Mouse (Mus musculus) liver, adult (tissue): ENCODE measurements at regions not wholly inside any gene's neighbourhood (a gene's known extent, or its start where the extent isn't known, plus 50 kb on each side); places are given as distances from the start of the nearest gene placed in this dataset.

ENCODE experiments used
- GATA4 ChIP-seq: IDR thresholded peaks from 2 replicates; pipeline ENCODE4 v1.6.1; 2014; ENCODE audit warnings: mild to moderate bottlenecking, low read length; ENCODE audit not compliant: insufficient replicate concordance

- TF ChIP-seq GATA4, result no peak
Measured at GRCm38 (mm10) chr10:37326168-37326534, 187.4 kb upstream of the Marcks start.

- TF ChIP-seq GATA4, result peak; percentile 45; the same call in 1 of the 2 replicates
Measured at GRCm38 (mm10) chr10:37325514-37326167, 186.9 kb upstream of the Marcks start.

- no peak for TF ChIP-seq GATA4
Measured at GRCm38 (mm10) chr10:37323689-37324088, 185.0 kb upstream of the Marcks start.

GRCm38 (mm10) chr10:37322809-37323208, 184.1 kb upstream of the Marcks start:
- no peak for TF ChIP-seq GATA4

- no peak for TF ChIP-seq GATA4
Measured at GRCm38 (mm10) chr10:37322310-37322709, 183.6 kb upstream of the Marcks start.

GRCm38 (mm10) chr10:37321171-37321570, 182.5 kb upstream of the Marcks start:
- no peak for TF ChIP-seq GATA4

GRCm38 (mm10) chr10:37319746-37320430, 181.2 kb upstream of the Marcks start:
- no peak for TF ChIP-seq GATA4

GRCm38 (mm10) chr10:37316701-37317100, 178.0 kb upstream of the Marcks start:
- no peak for TF ChIP-seq GATA4

- TF ChIP-seq GATA4, result no peak
Measured at GRCm38 (mm10) chr10:37315804-37316203, 177.1 kb upstream of the Marcks start.

GRCm38 (mm10) chr10:37314746-37315430, 176.2 kb upstream of the Marcks start:
- no peak for TF ChIP-seq GATA4

GRCm38 (mm10) chr10:37313461-37313860, 174.7 kb upstream of the Marcks start:
- no peak for TF ChIP-seq GATA4

GRCm38 (mm10) chr10:37310266-37310945, 171.7 kb upstream of the Marcks start:
- TF ChIP-seq GATA4, result no peak

GRCm38 (mm10) chr10:37304656-37305055, 165.9 kb upstream of the Marcks start:
- TF ChIP-seq GATA4, result no peak

GRCm38 (mm10) chr10:37300181-37300889, 161.6 kb upstream of the Marcks start:
- no peak for TF ChIP-seq GATA4
